ENCODE assay signal across 14 mouse cellular contexts in the genomic region with DNA sequence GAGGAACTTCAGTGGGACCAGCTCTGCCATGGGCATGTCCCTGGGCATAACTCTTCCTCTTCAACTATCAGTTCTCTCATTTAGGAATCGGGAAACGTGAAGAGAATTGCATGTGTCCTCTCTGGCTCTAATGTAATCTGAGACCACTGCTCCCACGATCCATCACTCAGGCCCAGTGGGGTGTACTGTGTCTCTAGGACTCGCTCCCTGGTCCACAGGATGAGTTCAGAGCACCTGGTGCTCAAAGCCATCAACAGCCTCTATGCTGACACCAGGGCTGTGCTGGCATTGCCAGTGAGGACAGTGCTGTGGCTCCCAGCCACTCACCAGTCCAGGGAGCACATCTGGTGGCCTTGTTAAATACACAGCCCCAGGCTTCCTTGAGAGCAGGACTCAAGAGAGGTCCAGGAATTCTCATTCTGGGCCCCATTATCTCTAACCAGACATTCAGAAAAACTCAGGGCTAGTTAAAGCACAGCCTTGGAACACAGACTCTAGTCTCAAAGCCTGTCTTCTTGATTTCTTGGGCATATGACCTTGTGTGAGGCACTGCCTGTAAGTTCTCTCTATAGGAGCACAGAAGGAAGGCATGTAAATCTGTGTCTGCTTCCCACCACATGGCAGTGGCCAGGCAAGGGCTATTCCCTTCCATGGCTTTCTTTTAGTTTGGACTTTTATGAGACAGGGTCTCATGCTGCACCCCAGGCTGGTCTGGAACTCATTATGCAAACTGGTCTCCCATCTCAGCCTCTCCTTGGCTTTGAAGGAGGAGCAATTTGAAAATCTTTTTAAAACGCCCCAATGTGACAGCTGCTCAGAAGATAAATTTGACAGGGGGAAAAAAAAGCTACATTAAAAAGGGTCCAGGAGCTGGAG.
DNase-seq lines count a peak whose midpoint lies in the region; ATAC-seq and TF ChIP-seq lines count a peak whose summit lies in the region.
"Had no signal": no experiment of that assay in that cellular context is flagged by ENCODE, and none has a peak within 500 bp of the region (broad histone marks: within the 10 kb centered on the region; RNA-seq: fewer than 3 reads in every experiment).

No protein-coding gene starts in this region.

- WGBS in kidney, embryonic 14.5 days = 25% methylated on average over 5 of the region's 5 CpGs
- 17% methylated on average over 5 of the region's 5 CpGs for WGBS in embryonic facial prominence, embryonic 12.5 days
- WGBS in hindbrain, embryonic 10.5 days = 50% methylated on average over 5 of the region's 5 CpGs
- 23% methylated on average over 5 of the region's 5 CpGs for WGBS in limb, embryonic 14.5 days

- H3K9ac ChIP-seq in kidney, embryonic 14.5 days (ENCODE audit: low read depth, low read length) = no peak overlapping the region
- no peak overlapping the region for H3K9ac ChIP-seq in embryonic facial prominence, embryonic 12.5 days
- H3K9ac ChIP-seq in limb, embryonic 14.5 days (ENCODE audit: low read depth, low read length, severe bottlenecking) = no peak overlapping the region
- H3K9ac ChIP-seq: limb, embryonic 15.5 days had no signal

- peak; percentile 68; the same call in 1 of the 2 replicates for ATAC-seq in kidney, embryonic 14.5 days (ENCODE audit: low FRiP score, low TSS enrichment)
- ATAC-seq in embryonic facial prominence, embryonic 12.5 days (ENCODE audit: insufficient number of reproducible peaks, insufficient read depth, low FRiP score, low TSS enrichment) = no peak
- peak; percentile 26; the same call in 1 of the 2 replicates for ATAC-seq in limb, embryonic 14.5 days (ENCODE audit: low FRiP score, low read depth)
- ATAC-seq: CD4-positive, CD25-positive, alpha-beta regulatory T cell, adult 4 months; Patski had no signal

- H3K4me2 ChIP-seq in kidney, embryonic 14.5 days (replicated peaks; ENCODE audit: low read depth, low read length) = no peak overlapping the region
- no peak overlapping the region for H3K4me2 ChIP-seq in embryonic facial prominence, embryonic 12.5 days (replicated peaks)
- H3K4me2 ChIP-seq in limb, embryonic 14.5 days (replicated peaks; ENCODE audit: low read depth, low read length, severe bottlenecking) = no peak overlapping the region
- H3K4me2 ChIP-seq: limb, embryonic 15.5 days had no signal

- no peaks in the 10 kb centered on the region for H3K9me3 ChIP-seq in kidney, embryonic 14.5 days (ENCODE audit: control insufficient read depth, low read length)
- H3K9me3 ChIP-seq in embryonic facial prominence, embryonic 12.5 days = no peaks in the 10 kb centered on the region
- H3K9me3 ChIP-seq in hindbrain, embryonic 10.5 days = no peaks in the 10 kb centered on the region
- no peaks in the 10 kb centered on the region for H3K9me3 ChIP-seq in limb, embryonic 14.5 days (ENCODE audit: control insufficient read depth, low read length)
- H3K9me3 ChIP-seq: limb, embryonic 15.5 days had no signal

- H3K36me3 ChIP-seq in kidney, embryonic 14.5 days (ENCODE audit: control insufficient read depth, insufficient read depth, low read length) = no peaks in the 10 kb centered on the region
- H3K36me3 ChIP-seq in embryonic facial prominence, embryonic 12.5 days = no peaks in the 10 kb centered on the region
- peaks cover 31% of the 10 kb centered on the region for H3K36me3 ChIP-seq in hindbrain, embryonic 10.5 days
- H3K36me3 ChIP-seq in limb, embryonic 14.5 days (ENCODE audit: control insufficient read depth, insufficient read depth, low read length) = no peaks in the 10 kb centered on the region
- H3K36me3 ChIP-seq: limb, embryonic 15.5 days had no signal

- no peak for TF ChIP-seq POLR2A in limb, embryonic 14.5 days (IDR thresholded peaks at IDR 0.05; ENCODE audit: borderline replicate concordance, extremely low read depth, insufficient read depth, insufficient read length)

- no peak overlapping the region for H3K4me3 ChIP-seq in kidney, embryonic 14.5 days (ENCODE audit: low read length)
- H3K4me3 ChIP-seq in embryonic facial prominence, embryonic 12.5 days = no peak overlapping the region
- H3K4me3 ChIP-seq in hindbrain, embryonic 10.5 days = no peak overlapping the region
- H3K4me3 ChIP-seq in limb, embryonic 14.5 days (replicated peaks; ENCODE audit: low read length) = no peak overlapping the region
- H3K4me3 ChIP-seq: limb, embryonic 15.5 days had no signal

- peak overlapping the region; percentile 12; the same call in 1 of the 2 replicates for H3K27ac ChIP-seq in kidney, embryonic 14.5 days (ENCODE audit: low read depth, low read length)
- H3K27ac ChIP-seq in embryonic facial prominence, embryonic 12.5 days = peak overlapping the region; percentile 41; the same call in 1 of the 2 replicates
- peak overlapping the region; percentile 78 for H3K27ac ChIP-seq in hindbrain, embryonic 10.5 days
- H3K27ac ChIP-seq in limb, embryonic 14.5 days (replicated peaks; ENCODE audit: low read depth, low read length) = no peak overlapping the region
- H3K27ac ChIP-seq: limb, embryonic 15.5 days had no signal

- H3K27me3 ChIP-seq in kidney, embryonic 14.5 days (ENCODE audit: control insufficient read depth, insufficient read depth, low read length) = no peaks in the 10 kb centered on the region
- no peaks in the 10 kb centered on the region for H3K27me3 ChIP-seq in embryonic facial prominence, embryonic 12.5 days
- H3K27me3 ChIP-seq in hindbrain, embryonic 10.5 days (ENCODE audit: insufficient read depth, poor library complexity, severe bottlenecking) = no peaks in the 10 kb centered on the region
- no peaks in the 10 kb centered on the region for H3K27me3 ChIP-seq in limb, embryonic 14.5 days (ENCODE audit: control insufficient read depth, insufficient read depth, low read length)
- H3K27me3 ChIP-seq: limb, embryonic 15.5 days; Patski had no signal

- peaks cover 20% of the 10 kb centered on the region for H3K4me1 ChIP-seq in kidney, embryonic 14.5 days (ENCODE audit: control insufficient read depth, insufficient read depth, low read length)
- peaks cover 29% of the 10 kb centered on the region for H3K4me1 ChIP-seq in embryonic facial prominence, embryonic 12.5 days
- H3K4me1 ChIP-seq in hindbrain, embryonic 10.5 days (replicated peaks) = peaks cover 78% of the 10 kb centered on the region
- peaks cover 11% of the 10 kb centered on the region for H3K4me1 ChIP-seq in limb, embryonic 14.5 days (ENCODE audit: control insufficient read depth, insufficient read depth, low read length)

- no peak for DNase-seq in kidney, postnatal 14 days
- no peak for DNase-seq in hindbrain, embryonic 10.5 days (ENCODE audit: low spot score)
- no peak for DNase-seq in limb, embryonic 14.5 days (ENCODE audit: low spot score)
- no peak for DNase-seq in adipocyte (ENCODE audit: low spot score)
- no peak for DNase-seq in right cerebral cortex, postnatal 4 days
- no peak for DNase-seq in right cerebral cortex, postnatal 10 days (ENCODE audit: low spot score in 2 of 2)
- DNase-seq: adrenal gland, postnatal 25 days; cerebellum, adult 18-20 months; gastrocnemius, postnatal 36 days had no signal
